Mouse (Mus musculus) megakaryocyte, embryonic 14.5 days (primary cell): ENCODE measurements around the gene Vmn1r198.

ENCODE experiments used
- FLI1 ChIP-seq: IDR thresholded peaks from 2 replicates; pipeline ENCODE4 v1.6.1; 2012; ENCODE audit warnings: low read length, inconsistent platforms, mixed read lengths
- GATA1 ChIP-seq: IDR thresholded peaks from 3 replicates; pipeline ENCODE4 v1.6.1; 2012; ENCODE audit warnings: mixed read lengths, low read length, inconsistent platforms, borderline replicate concordance

DNA sequence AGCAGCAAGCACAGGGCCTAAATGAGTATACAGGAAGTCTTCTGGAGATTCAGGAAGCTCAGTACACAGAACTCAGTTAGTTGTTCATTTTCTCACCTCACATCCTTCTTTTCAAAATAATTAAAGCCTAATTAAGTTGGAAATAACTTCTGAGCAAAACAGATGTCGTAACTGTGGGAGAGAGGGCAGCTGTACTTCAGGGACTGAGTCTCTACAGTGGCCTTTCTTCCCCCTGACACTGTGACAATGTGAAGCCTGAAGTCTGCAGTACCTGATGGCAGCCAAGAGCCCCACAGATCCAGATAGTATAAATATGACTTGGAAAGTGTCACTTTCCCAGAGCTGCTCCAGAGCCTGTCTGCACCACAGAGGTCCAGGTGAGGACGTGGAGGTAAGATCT lies 29.4 kb downstream of the Vmn1r198 start, which contains the start of gene Vmn1r199:
- no peak for TF ChIP-seq GATA1
- TF ChIP-seq FLI1: no peak
